Mouse (Mus musculus) layer of hippocampus, adult 8-10 months (tissue): ENCODE data around the gene Cab39. TPM values are rescaled to one million over a fixed set of nuclear protein-coding genes. Genes with fewer than 3 reads are reported as not detected.
A peak's percentile ranks its signal among the peaks of the same experiment; 100 is the strongest.

Experiments used
- DNase-seq, 2 experiments: peaks; one replicate each; pipeline ENCODE4 v3.0.0; 2022; ENCODE audit warnings: low spot score in 2 of 2
- total RNA-seq, 4 experiments: library from RNA; stranded (reverse); gene quantifications; 2 replicates each; pipeline ENCODE4 v1.2.4; 2022

Gene Cab39
- total RNA-seq, 4 experiments from 2014 or later, result 128 to 143 (median 137) TPM

- no peak for DNase-seq
Observed at GRCm38 (mm10) chr1:85845476-85845875, 52.2 kb downstream of the Cab39 start.

GRCm38 (mm10) chr1:85849016-85849415 is 55.8 kb downstream of the Cab39 start:
- no peak for DNase-seq

GRCm38 (mm10) chr1:85850851-85851250 is 57.6 kb downstream of the Cab39 start:
- DNase-seq, result no peak

GRCm38 (mm10) chr1:85852996-85853689 is 59.9 kb downstream of the Cab39 start:
- peak; percentile 57 to 75 for DNase-seq

- DNase-seq, result no peak
Observed at GRCm38 (mm10) chr1:85853865-85854264, 60.6 kb downstream of the Cab39 start.

GRCm38 (mm10) chr1:85854475-85854874 is 61.2 kb downstream of the Cab39 start:
- DNase-seq, result no peak

- DNase-seq, result no peak
Observed at GRCm38 (mm10) chr1:85856266-85856665, 63.0 kb downstream of the Cab39 start.

GRCm38 (mm10) chr1:85857261-85857754 is 64.1 kb downstream of the Cab39 start:
- no peak for DNase-seq

GRCm38 (mm10) chr1:85864383-85864782 is 71.1 kb downstream of the Cab39 start:
- no peak for DNase-seq

- DNase-seq, result peak; percentile 19 to 37
Observed at GRCm38 (mm10) chr1:85870001-85870400, 76.8 kb downstream of the Cab39 start.

GRCm38 (mm10) chr1:85870546-85870945 is 77.3 kb downstream of the Cab39 start:
- DNase-seq, result peak in 1 of 2 experiments; percentile 16

GRCm38 (mm10) chr1:85882003-85882402 is 88.8 kb downstream of the Cab39 start:
- DNase-seq, result no peak

GRCm38 (mm10) chr1:85887221-85887620 is 94.0 kb downstream of the Cab39 start:
- DNase-seq, result no peak

- peak; percentile 85 to 86 for DNase-seq
Observed at GRCm38 (mm10) chr1:85894231-85894747, 101.0 kb downstream of the Cab39 start, which contains the start of gene Itm2c. Gene Itm2c (plus strand): TSS chr1:85894281.

GRCm38 (mm10) chr1:85894748-85895360 is 101.6 kb downstream of the Cab39 start:
- DNase-seq, result peak in 1 of 2 experiments; percentile 52

- peak in 1 of 2 experiments; percentile 66 for DNase-seq
Observed at GRCm38 (mm10) chr1:85895391-85895837, 102.2 kb downstream of the Cab39 start.

GRCm38 (mm10) chr1:85896110-85896509 is 102.9 kb downstream of the Cab39 start:
- DNase-seq, result no peak

GRCm38 (mm10) chr1:85896781-85897700 is 103.8 kb downstream of the Cab39 start:
- no peak for DNase-seq

- DNase-seq, result no peak
Observed at GRCm38 (mm10) chr1:85897901-85898760, 104.9 kb downstream of the Cab39 start.

GRCm38 (mm10) chr1:85898761-85899387 is 105.6 kb downstream of the Cab39 start:
- no peak for DNase-seq
